Comparison of ENCODE assay signal across 20 mouse cellular contexts in the genomic region with DNA sequence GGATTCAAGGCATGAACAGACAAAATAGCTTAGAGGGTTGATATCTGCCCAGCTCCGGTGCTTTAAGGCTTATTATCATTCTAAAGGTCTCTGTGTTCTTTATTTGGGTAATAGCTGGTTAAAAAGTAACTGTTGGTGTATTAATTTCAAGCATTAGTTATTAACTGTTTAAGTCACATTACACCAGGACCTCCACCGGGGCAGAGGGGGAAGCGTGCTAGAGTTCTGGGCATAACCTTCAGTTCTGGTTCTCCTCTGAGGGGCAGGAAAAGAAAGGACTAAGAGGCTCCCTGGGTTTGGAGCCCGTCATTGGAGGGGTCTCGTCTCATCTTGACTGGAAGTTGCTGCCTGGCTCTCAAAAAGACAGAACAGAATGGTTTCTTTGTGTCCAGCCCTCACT.
DNase-seq lines count a peak whose midpoint lies in the region; ATAC-seq and TF ChIP-seq lines count a peak whose summit lies in the region.
"Had no signal": no experiment of that assay in that cellular context is flagged by ENCODE, and none has a peak within 500 bp of the region (broad histone marks: within the 10 kb centered on the region; RNA-seq: fewer than 3 reads in every experiment).

No protein-coding gene starts in this region.

- peak; percentile 21 for DNase-seq in kidney, adult 11 months
- no peak for DNase-seq in kidney, postnatal 4 days
- peak; percentile 37 for DNase-seq in midbrain, embryonic 11.5 days (ENCODE audit: low spot score, missing footprints)
- DNase-seq in kidney, postnatal 0 days (ENCODE audit: low spot score) = peak; percentile 24
- no peak for DNase-seq in cerebellum, adult 9-10 months
- no peak for DNase-seq in ovary, postnatal 10 days (ENCODE audit: low spot score)
- DNase-seq: adrenal gland, postnatal 10 days; B cell, adult 2 months; cerebellum, adult 11-12 months; cerebellum, postnatal 10 days; gastrocnemius, adult 2 months; gastrocnemius, postnatal 25 days; heart, postnatal 4 days had no signal

- no peaks in the 10 kb centered on the region for H3K27me3 ChIP-seq in midbrain, embryonic 11.5 days (ENCODE audit: control insufficient read depth, insufficient read depth, low read length)
- no peaks in the 10 kb centered on the region for H3K27me3 ChIP-seq in midbrain, embryonic 16.5 days (ENCODE audit: control insufficient read depth, insufficient read depth, low read depth, low read length)
- H3K27me3 ChIP-seq in kidney, postnatal 0 days (ENCODE audit: insufficient read depth, low read length) = no peaks in the 10 kb centered on the region
- H3K27me3 ChIP-seq: forebrain, embryonic 13.5 days; heart, embryonic 13.5 days; hindbrain, embryonic 12.5 days had no signal

- no peak overlapping the region for H3K27ac ChIP-seq in midbrain, embryonic 11.5 days (ENCODE audit: low read depth, low read length)
- H3K27ac ChIP-seq in midbrain, embryonic 16.5 days (ENCODE audit: low read length) = no peak overlapping the region
- peak overlapping the region; percentile 21; the same call in 1 of the 2 replicates for H3K27ac ChIP-seq in kidney, postnatal 0 days
- H3K27ac ChIP-seq in macrophage = peak overlapping the region; percentile 45; the same call in 1 of the 2 replicates
- H3K27ac ChIP-seq: embryonic facial prominence, embryonic 10.5 days; forebrain, embryonic 13.5 days; gastrocnemius, adult 2 months; hindbrain, embryonic 12.5 days had no signal

- H3K4me2 ChIP-seq in midbrain, embryonic 11.5 days = no peak overlapping the region
- no peak overlapping the region for H3K4me2 ChIP-seq in midbrain, embryonic 16.5 days (ENCODE audit: low read length)
- H3K4me2 ChIP-seq in kidney, postnatal 0 days (ENCODE audit: low read length) = no peak overlapping the region
- H3K4me2 ChIP-seq: forebrain, embryonic 13.5 days; heart, embryonic 13.5 days; hindbrain, embryonic 12.5 days had no signal

- TF ChIP-seq CTCF in kidney, postnatal 0 days (IDR thresholded peaks at IDR 0.05; ENCODE audit: low read depth) = no peak

- ATAC-seq in midbrain, embryonic 11.5 days (ENCODE audit: low FRiP score) = no peak
- ATAC-seq in midbrain, embryonic 16.5 days = no peak
- ATAC-seq in kidney, postnatal 0 days (replicated peaks; ENCODE audit: low FRiP score, low read depth) = no peak

- H3K4me3 ChIP-seq in midbrain, embryonic 11.5 days (ENCODE audit: low read depth, low read length) = no peak overlapping the region
- H3K4me3 ChIP-seq in midbrain, embryonic 16.5 days (ENCODE audit: low read depth, low read length) = no peak overlapping the region
- H3K4me3 ChIP-seq in kidney, postnatal 0 days (replicated peaks; ENCODE audit: low read depth, low read length) = no peak overlapping the region
- no peak overlapping the region for H3K4me3 ChIP-seq in macrophage (ENCODE audit: inconsistent target)
- H3K4me3 ChIP-seq: embryonic facial prominence, embryonic 10.5 days; forebrain, embryonic 13.5 days; gastrocnemius, adult 2 months; heart, embryonic 13.5 days; hindbrain, embryonic 12.5 days had no signal

- WGBS in midbrain, embryonic 11.5 days = 95% methylated on average over 5 of the region's 5 CpGs
- 88% methylated on average over 5 of the region's 5 CpGs for WGBS in midbrain, embryonic 16.5 days
- WGBS in kidney, postnatal 0 days = 71% methylated on average over 5 of the region's 5 CpGs
- 92% methylated on average over 5 of the region's 5 CpGs for WGBS in macrophage (ENCODE audit: missing documents)

- H3K9me3 ChIP-seq in midbrain, embryonic 11.5 days (ENCODE audit: control insufficient read depth, low read length) = no peaks in the 10 kb centered on the region
- no peaks in the 10 kb centered on the region for H3K9me3 ChIP-seq in midbrain, embryonic 16.5 days (replicated peaks; ENCODE audit: control insufficient read depth, low read length, poor library complexity, severe bottlenecking)
- H3K9me3 ChIP-seq in kidney, postnatal 0 days (replicated peaks; ENCODE audit: low read length) = no peaks in the 10 kb centered on the region
- H3K9me3 ChIP-seq: embryonic facial prominence, embryonic 10.5 days; forebrain, embryonic 13.5 days; G1E; heart, embryonic 13.5 days; hindbrain, embryonic 12.5 days had no signal

- H3K4me1 ChIP-seq in midbrain, embryonic 11.5 days (ENCODE audit: control insufficient read depth, insufficient read depth, low read length) = no peaks in the 10 kb centered on the region
- H3K4me1 ChIP-seq in midbrain, embryonic 16.5 days (ENCODE audit: control insufficient read depth, insufficient read depth, low read length) = no peaks in the 10 kb centered on the region
- no peaks in the 10 kb centered on the region for H3K4me1 ChIP-seq in kidney, postnatal 0 days (replicated peaks; ENCODE audit: insufficient read depth, low read length)
- H3K4me1 ChIP-seq: hindbrain, embryonic 12.5 days had no signal

- H3K36me3 ChIP-seq in midbrain, embryonic 11.5 days (ENCODE audit: control insufficient read depth, insufficient read depth, low read length) = peaks cover 8% of the 10 kb centered on the region; the same call in 1 of the 2 replicates
- H3K36me3 ChIP-seq in midbrain, embryonic 16.5 days (ENCODE audit: control insufficient read depth, insufficient read depth, low read length) = peaks cover 28% of the 10 kb centered on the region
- H3K36me3 ChIP-seq in kidney, postnatal 0 days (ENCODE audit: insufficient read depth, low read length) = no peaks in the 10 kb centered on the region
- H3K36me3 ChIP-seq in macrophage (ENCODE audit: inconsistent target) = no peaks in the 10 kb centered on the region
- H3K36me3 ChIP-seq: G1E; heart, embryonic 13.5 days had no signal

- H3K79me2 ChIP-seq in macrophage (ENCODE audit: inconsistent target) = no peaks in the 10 kb centered on the region

- no peak overlapping the region for H3K9ac ChIP-seq in midbrain, embryonic 11.5 days (ENCODE audit: low read length)
- no peak overlapping the region for H3K9ac ChIP-seq in midbrain, embryonic 16.5 days (ENCODE audit: low read depth, low read length)
- no peak overlapping the region for H3K9ac ChIP-seq in kidney, postnatal 0 days (ENCODE audit: low read depth, low read length)
- H3K9ac ChIP-seq: forebrain, embryonic 13.5 days; heart, embryonic 13.5 days; hindbrain, embryonic 12.5 days had no signal

Comparison
In these comparisons a context has a peak if more than half of its experiments do, and no peak if none do; other contexts are left out.
1. DNase-seq: peak in kidney, adult 11 months (single experiment), midbrain, embryonic 11.5 days (single experiment) and kidney, postnatal 0 days (single experiment); none in kidney, postnatal 4 days (0 of 2), cerebellum, adult 9-10 months (single experiment) and ovary, postnatal 10 days (single experiment).
2. H3K27ac ChIP-seq: peak in kidney, postnatal 0 days (single experiment) and macrophage (single experiment); none in midbrain, embryonic 11.5 days (single experiment) and midbrain, embryonic 16.5 days (single experiment).